Mouse (Mus musculus) heart, embryonic 14.5 days (tissue): ENCODE results near the gene Pik3c2b. TPM values are rescaled to one million over a fixed set of nuclear protein-coding genes. Genes with fewer than 3 reads are reported as not detected.

Experiments used
- ATAC-seq: fragments of 200-750 bp; cut with Nextera tagmentation; 2 replicates; pipeline ENCODE4 v1.8.0; 2017; ENCODE audit warnings: low read depth, moderate TSS enrichment; ENCODE audit not compliant: insufficient number of reproducible peaks, insufficient read depth, low FRiP score
- H3K27ac ChIP-seq, 2 experiments: fragments of 200-500 bp in 1 of 2; fragments of 300-500 bp in 1 of 2; sonication (generic) in 1 of 2; replicated peaks in 1 of 2; 2 replicates each; pipeline ENCODE4 v1.5.1; 2012 to 2014; ENCODE audit warnings: low read depth in 2 of 2, low read length in 2 of 2, control low read depth in 1 of 2, mild to moderate bottlenecking in 1 of 2, mixed read lengths in 1 of 2; ENCODE audit not compliant: control insufficient read depth in 1 of 2, insufficient read depth in 1 of 2
- H3K27me3 ChIP-seq: fragments of 300-500 bp; sonication (generic); 2 replicates; pipeline ENCODE4 v1.6.1; 2014; ENCODE audit warnings: mild to moderate bottlenecking, low read length, control low read depth; ENCODE audit not compliant: control insufficient read depth, insufficient read depth
- H3K36me3 ChIP-seq: fragments of 300-500 bp; sonication (generic); 2 replicates; pipeline ENCODE4 v1.6.1; 2014; ENCODE audit warnings: mild to moderate bottlenecking, control low read depth, low read length, mixed read lengths; ENCODE audit not compliant: control insufficient read depth, insufficient read depth
- H3K4me1 ChIP-seq, 2 experiments: fragments of 200-500 bp in 1 of 2; fragments of 300-500 bp in 1 of 2; sonication (generic) in 1 of 2; 2 replicates each; pipeline ENCODE4 v1.6.1; 2012 to 2014; ENCODE audit warnings: low read length in 2 of 2, control low read depth in 1 of 2, mixed read lengths in 1 of 2; ENCODE audit not compliant: control insufficient read depth in 2 of 2, insufficient read depth in 2 of 2
- H3K4me2 ChIP-seq: fragments of 300-500 bp; sonication (generic); 2 replicates; pipeline ENCODE4 v1.6.1; 2014; ENCODE audit warnings: mild to moderate bottlenecking, low read length
- H3K4me3 ChIP-seq, 2 experiments: fragments of 200-500 bp in 1 of 2; fragments of 300-500 bp in 1 of 2; sonication (generic) in 1 of 2; 2 replicates each; pipeline ENCODE4 v1.5.1; 2012 to 2014; ENCODE audit warnings: low read length in 2 of 2, mild to moderate bottlenecking in 2 of 2, control low read depth in 1 of 2, low read depth in 1 of 2, moderate library complexity in 1 of 2; ENCODE audit not compliant: control insufficient read depth in 1 of 2, insufficient read depth in 1 of 2
- H3K9ac ChIP-seq: fragments of 300-500 bp; sonication (generic); 2 replicates; pipeline ENCODE4 v1.6.1; 2014; ENCODE audit warnings: mild to moderate bottlenecking, low read length
- H3K9me3 ChIP-seq: fragments of 300-500 bp; sonication (generic); 2 replicates; pipeline ENCODE4 v1.6.1; 2016; ENCODE audit warnings: low read length, control low read depth; ENCODE audit not compliant: control insufficient read depth
- WGBS: fragments of 180-500 bp; shearing (Covaris S2); extraction: QIAGEN DNeasy Blood & Tissue Kit; methylation state at CpG from one replicate; pipeline ENCODE4 v1.1.7; 2014; 5-methylcytosine and 5-hydroxymethylcytosine counted together
- polyA plus RNA-seq: library from polyadenylated mRNA; unstranded; fragments of >200 nt; fragmentation: Nextera tagmentation; extraction: Ambion mirVana; gene quantifications from 2 replicates; pipeline ENCODE4 v1.2.1, GENCODE M21; 2014

Gene Pik3c2b
- polyA plus RNA-seq, 1 experiment from 2014 or later: 12.8 TPM

GRCm38 (mm10) chr1:133131936-133132335, 86.5 kb downstream of the Pik3c2b start:
- peak overlapping the region; percentile 87 to 92 for H3K4me3 ChIP-seq
- no peak for ATAC-seq
- peak overlapping the region; percentile 98 for H3K9ac ChIP-seq
- peak overlapping the region; percentile 99 for H3K4me2 ChIP-seq
- peaks cover 3 to 25% of the 10 kb centered on the region in 2 experiments for H3K4me1 ChIP-seq
- peak overlapping the region; percentile 97 to 98 for H3K27ac ChIP-seq
- no peaks in the 10 kb centered on the region for H3K9me3 ChIP-seq
- H3K27me3 ChIP-seq: no peaks in the 10 kb centered on the region
- whole genome bisulfite sequencing: 0% methylated on average over 11 of the region's 11 CpGs
- peaks cover 28% of the 10 kb centered on the region for H3K36me3 ChIP-seq

- WGBS: 4% methylated on average over 26 of the region's 26 CpGs
- H3K9me3 ChIP-seq: no peaks in the 10 kb centered on the region
- peak overlapping the region; percentile 97 to 98 for H3K27ac ChIP-seq
- H3K4me1 ChIP-seq: peaks cover 3 to 25% of the 10 kb centered on the region in 2 experiments
- H3K4me2 ChIP-seq: peak overlapping the region; percentile 99
- peak overlapping the region; percentile 87 to 92 for H3K4me3 ChIP-seq
- ATAC-seq: no peak
- H3K9ac ChIP-seq: peak overlapping the region; percentile 98
- H3K27me3 ChIP-seq: no peaks in the 10 kb centered on the region
- peaks cover 35% of the 10 kb centered on the region for H3K36me3 ChIP-seq
These were observed 87.2 kb downstream of the Pik3c2b start for GRCm38 (mm10) chr1:133132388-133133326.

GRCm38 (mm10) chr1:133133425-133133824, 88.0 kb downstream of the Pik3c2b start:
- H3K36me3 ChIP-seq: peaks cover 43% of the 10 kb centered on the region
- H3K4me3 ChIP-seq: peak overlapping the region; percentile 87 to 92
- H3K9ac ChIP-seq: peak overlapping the region; percentile 98
- WGBS: 4% methylated on average over 2 of the region's 2 CpGs
- peak overlapping the region; percentile 99 for H3K4me2 ChIP-seq
- H3K27ac ChIP-seq: peak overlapping the region in 1 of 2 experiments; percentile 98; a peak in 2 of 4 replicates
- H3K4me1 ChIP-seq: peaks cover 3 to 25% of the 10 kb centered on the region in 2 experiments
- no peaks in the 10 kb centered on the region for H3K27me3 ChIP-seq
- H3K9me3 ChIP-seq: no peaks in the 10 kb centered on the region
- no peak for ATAC-seq

DNA sequence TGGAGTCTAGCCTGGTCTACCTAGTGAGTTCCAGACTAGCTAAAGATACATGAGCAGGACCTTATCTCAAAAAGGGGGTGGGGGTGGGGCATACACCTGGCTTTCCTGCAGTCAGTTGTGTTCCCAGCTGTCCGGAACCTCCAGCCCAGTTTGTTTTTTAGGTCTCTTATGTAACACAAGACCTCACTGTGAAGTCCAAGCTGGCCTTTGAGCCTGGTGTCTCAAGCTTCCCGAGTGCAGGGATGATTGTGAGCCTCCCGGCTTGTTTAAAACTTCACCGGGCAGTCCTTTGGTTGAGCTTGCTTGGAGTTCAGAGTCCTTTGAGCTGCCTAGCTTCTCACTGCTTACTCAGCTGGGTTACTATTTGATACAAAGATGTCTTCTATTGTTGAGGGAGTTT, 88.6 kb downstream of the Pik3c2b start:
- 6% methylated on average over 4 of the region's 4 CpGs for WGBS
- H3K36me3 ChIP-seq: peaks cover 49% of the 10 kb centered on the region
- peak overlapping the region; percentile 98 for H3K9ac ChIP-seq
- H3K4me2 ChIP-seq: peak overlapping the region; percentile 99
- ATAC-seq: no peak
- H3K4me3 ChIP-seq: peak overlapping the region; percentile 62 to 87
- H3K27me3 ChIP-seq: no peaks in the 10 kb centered on the region
- 0 out of 4 replicates have a peak overlapping the region, but pooled peaks of 1 of the 2 experiments have one; percentile 24 for H3K27ac ChIP-seq
- no peaks in the 10 kb centered on the region for H3K9me3 ChIP-seq
- peaks cover 3 to 25% of the 10 kb centered on the region in 2 experiments for H3K4me1 ChIP-seq

- peak overlapping the region; percentile 99 for H3K4me2 ChIP-seq
- no peak overlapping the region for H3K27ac ChIP-seq
- H3K27me3 ChIP-seq: no peaks in the 10 kb centered on the region
- H3K9me3 ChIP-seq: no peaks in the 10 kb centered on the region
- H3K4me1 ChIP-seq: peaks cover 3 to 23% of the 10 kb centered on the region in 2 experiments
- H3K9ac ChIP-seq: peak overlapping the region; percentile 98; the same call in 1 of the 2 replicates
- no peak for ATAC-seq
- 10% methylated on average over 4 of the region's 4 CpGs for WGBS
- peaks cover 56% of the 10 kb centered on the region for H3K36me3 ChIP-seq
- peak overlapping the region; percentile 42 to 87 for H3K4me3 ChIP-seq
These were observed 89.4 kb downstream of the Pik3c2b start for GRCm38 (mm10) chr1:133134881-133135280.

DNA sequence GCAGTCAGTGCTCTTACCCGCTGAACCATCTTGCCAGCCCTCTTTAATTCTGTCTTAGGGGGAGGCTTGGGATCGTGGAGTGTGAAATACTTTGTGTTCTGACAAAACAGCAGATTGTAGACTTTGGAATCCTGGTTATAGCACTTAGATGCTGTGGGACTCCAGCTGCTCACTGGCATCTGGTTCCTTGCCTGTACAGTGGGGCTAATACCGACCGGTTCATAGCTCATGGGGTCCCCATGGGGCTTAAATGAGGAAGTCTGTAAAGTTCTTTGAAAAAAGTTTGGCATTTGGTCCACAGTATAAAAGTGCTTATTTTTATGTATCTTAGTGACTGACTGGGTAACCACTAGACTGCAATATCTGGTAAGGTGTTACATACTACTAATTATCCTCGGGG, 90.3 kb downstream of the Pik3c2b start:
- no peaks in the 10 kb centered on the region for H3K27me3 ChIP-seq
- H3K9ac ChIP-seq: peak overlapping the region; percentile 26; the same call in 1 of the 2 replicates
- peaks cover 65% of the 10 kb centered on the region for H3K36me3 ChIP-seq
- peak overlapping the region; percentile 99 for H3K4me2 ChIP-seq
- peak overlapping the region in 1 of 2 experiments; percentile 87; a peak in 1 of 4 replicates for H3K4me3 ChIP-seq
- ATAC-seq: no peak
- WGBS: 65% methylated on average over 5 of the region's 5 CpGs
- H3K9me3 ChIP-seq: no peaks in the 10 kb centered on the region
- peaks cover 3 to 17% of the 10 kb centered on the region in 2 experiments for H3K4me1 ChIP-seq
- H3K27ac ChIP-seq: no peak overlapping the region

- Histone ChIP-seq H3K9ac (no peak overlapping the region), H3K27ac (no peak overlapping the region), H3K4me2 (no peak overlapping the region), H3K27me3 (no peaks in the 10 kb centered on the region), H3K9me3 (no peaks in the 10 kb centered on the region), H3K36me3 (peaks cover 65% of the 10 kb centered on the region), H3K4me1 (peaks cover 3 to 14% of the 10 kb centered on the region in 2 experiments), H3K4me3 (no peak overlapping the region)
- WGBS: 89% methylated on average over 1 of the region's 1 CpGs
- no peak for ATAC-seq
These were observed 92.9 kb downstream of the Pik3c2b start for GRCm38 (mm10) chr1:133138401-133138800.
